Mouse (Mus musculus): Measurements from ENCODE around the gene Dnm2.
"Not testable (repeated sequence)": the region's sequence is repeated elsewhere in the genome, so short reads cannot be mapped to it uniquely, and the experiment has no call there.

The Dnm2 gene

GRCm38 (mm10) chr9:21456246-21456929 lies 31.7 kb downstream of the Dnm2 start:
- no peak for DNase-seq (ENCODE audit: low read depth, low spot score)

DNA sequence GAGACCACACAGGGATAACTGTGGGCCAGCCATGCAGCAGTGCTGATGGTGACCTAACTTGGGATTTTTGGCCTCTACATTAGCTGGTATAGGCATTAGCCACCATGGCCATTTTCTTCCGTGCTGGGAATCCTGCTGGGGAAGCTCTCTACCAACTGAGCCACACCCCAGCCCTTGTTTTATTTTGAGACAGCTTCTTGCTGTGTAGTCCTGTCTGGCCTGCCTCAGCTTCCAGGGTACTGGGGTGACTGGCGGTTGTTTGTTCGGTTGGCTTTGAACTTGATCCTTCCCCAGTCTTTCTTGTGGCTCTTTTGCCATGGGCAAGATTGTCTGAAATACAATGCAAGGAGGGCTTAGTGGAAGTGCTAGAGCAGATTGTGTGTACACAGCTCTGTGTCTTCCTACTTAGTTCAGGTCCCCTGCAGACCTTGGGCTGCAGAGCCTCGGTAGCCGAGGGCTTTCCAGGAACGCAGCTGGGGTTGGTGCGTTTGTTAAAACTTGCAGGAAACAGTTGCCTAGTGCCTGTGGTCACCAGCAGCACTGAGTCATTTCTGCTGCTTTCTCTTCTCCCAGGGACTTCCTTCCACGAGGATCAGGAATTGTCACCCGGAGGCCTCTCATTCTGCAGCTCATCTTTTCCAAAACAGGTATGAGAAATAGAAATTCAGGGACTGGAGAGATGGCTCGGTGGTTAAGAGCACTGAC lies 32.4 kb downstream of the Dnm2 start:
- DNase-seq (ENCODE audit: low read depth, low spot score): no peak

DNA sequence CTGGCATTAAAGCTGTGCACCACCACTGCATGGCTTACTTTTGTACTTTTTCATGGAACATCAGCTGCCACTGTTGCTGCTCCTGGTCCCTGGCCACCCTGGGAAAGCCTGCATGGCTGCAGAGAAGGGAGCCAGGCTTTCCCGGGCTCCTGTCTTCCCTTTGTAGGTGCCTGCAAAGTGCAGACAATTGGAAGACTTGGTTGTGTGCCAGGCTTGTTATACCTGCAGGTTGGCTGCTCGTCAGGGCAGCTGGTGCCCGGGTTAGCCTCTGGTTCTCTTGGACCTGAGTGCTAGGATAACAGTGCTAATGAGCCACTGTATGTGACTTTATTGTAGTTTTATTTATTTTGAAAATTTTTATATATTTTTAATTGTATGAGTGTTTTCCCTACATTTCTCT lies 34.1 kb downstream of the Dnm2 start:
- no peak for DNase-seq (ENCODE audit: low read depth, low spot score)

DNA sequence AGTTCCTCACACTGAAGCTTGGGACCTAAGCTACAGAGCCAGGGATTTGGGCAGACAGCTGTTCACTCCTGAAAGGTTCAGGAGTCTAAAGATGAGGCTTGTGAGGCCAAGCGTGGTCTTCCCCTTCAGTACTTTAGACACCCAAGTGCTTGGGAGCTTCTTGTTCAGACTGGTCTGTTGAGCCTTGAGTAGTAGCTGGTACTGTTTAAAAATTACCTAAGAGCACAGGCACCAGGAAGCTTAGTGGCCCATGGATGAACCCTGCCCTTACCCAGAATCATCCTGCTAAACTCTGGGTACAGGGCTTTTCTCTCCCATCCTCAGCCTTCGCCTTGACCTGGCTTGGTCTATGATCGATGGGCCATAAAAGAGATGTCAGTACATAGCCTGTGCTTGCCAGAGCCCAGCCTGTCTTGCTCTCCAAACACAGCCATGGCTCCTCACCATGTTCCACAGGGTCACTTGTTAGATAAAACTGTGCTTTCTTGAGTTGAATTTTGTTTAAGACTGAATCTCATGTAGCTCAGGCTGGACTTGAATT lies 35.8 kb downstream of the Dnm2 start:
- no peak for DNase-seq (ENCODE audit: low read depth, low spot score)

DNA sequence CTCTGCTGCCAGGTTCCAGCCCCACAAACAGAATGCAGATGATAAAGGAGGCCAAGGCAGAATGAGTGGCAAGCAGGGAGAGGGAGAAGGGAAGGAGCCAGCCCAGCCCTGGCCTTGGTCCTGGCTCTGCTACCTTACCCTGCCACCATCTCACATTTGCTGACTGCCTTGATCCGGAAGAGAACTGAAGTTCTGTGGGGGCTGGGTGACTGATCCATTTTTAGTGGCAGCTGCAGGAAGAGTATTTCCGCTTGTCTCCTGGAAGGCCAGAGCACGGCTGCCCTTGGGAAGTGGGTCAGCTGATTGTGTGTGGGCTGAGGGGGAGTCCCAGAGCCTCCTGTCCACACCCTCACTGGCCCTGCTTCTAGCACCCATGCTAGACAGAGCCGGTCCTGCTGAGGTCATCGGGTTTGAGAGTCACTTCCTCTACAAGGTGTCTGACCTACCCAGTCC lies 38.5 kb downstream of the Dnm2 start:
- DNase-seq (ENCODE audit: low read depth, low spot score): peak; percentile 49

- no peak for DNase-seq (ENCODE audit: low read depth, low spot score)
Measured at GRCm38 (mm10) chr9:21463766-21464564, 39.3 kb downstream of the Dnm2 start.

- not testable (repeated sequence) for DNase-seq (ENCODE audit: low read depth, low spot score)
Measured at GRCm38 (mm10) chr9:21464565-21464928, 39.8 kb downstream of the Dnm2 start.

DNA sequence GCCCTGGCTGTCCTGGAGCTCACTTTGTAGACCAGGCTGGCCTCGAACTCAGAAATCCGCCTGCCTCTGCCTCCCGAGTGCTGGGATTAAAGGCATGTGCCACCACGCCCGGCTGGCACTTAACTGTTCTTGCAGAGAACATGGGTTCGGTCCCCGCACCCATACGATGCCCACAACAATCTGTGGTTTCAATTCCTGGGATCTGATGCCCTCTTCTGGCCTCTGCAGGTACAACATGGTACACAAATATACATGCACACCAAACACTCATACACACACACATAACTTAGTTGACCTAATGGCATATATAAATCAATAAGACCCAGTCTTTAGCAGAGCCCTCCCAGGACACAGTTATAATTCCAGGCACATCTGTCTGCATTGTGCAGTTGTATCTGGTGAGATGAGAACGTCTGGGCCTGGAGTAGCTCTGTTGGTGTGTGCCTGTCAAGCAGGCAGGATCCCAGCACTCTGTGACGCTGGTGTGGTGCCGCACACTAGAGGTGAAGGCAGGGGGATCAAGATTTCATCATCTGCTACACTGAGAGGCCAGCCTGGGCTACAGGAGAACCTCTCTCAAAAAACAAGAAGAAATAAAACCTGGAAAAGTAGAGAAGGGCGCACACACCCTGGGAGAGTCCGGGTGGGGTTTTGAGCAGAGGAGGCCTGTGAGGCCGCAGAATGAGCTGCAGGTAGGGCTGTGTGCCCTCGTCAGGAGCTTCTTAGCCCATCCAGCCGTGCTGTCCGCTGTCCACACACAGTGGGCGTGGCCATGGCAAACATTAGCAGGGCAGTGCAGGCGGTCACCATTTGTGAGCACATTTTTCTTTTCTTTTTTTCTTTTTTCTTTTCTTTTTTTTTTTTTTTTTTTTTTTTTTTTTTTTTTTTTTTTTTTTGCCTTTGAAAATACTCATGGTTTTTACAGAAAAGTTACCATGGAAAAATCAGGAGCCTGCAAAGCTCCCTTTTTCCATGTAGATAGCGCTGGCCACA lies 44.6 kb downstream of the Dnm2 start:
- no peak for DNase-seq (ENCODE audit: low read depth, low spot score)

GRCm38 (mm10) chr9:21472913-21473312 lies 48.2 kb downstream of the Dnm2 start:
- peak; percentile 58 for DNase-seq (ENCODE audit: low read depth, low spot score)

- no peak for DNase-seq (ENCODE audit: low read depth, low spot score)
Measured at GRCm38 (mm10) chr9:21477707-21478106, 53.0 kb downstream of the Dnm2 start.

DNA sequence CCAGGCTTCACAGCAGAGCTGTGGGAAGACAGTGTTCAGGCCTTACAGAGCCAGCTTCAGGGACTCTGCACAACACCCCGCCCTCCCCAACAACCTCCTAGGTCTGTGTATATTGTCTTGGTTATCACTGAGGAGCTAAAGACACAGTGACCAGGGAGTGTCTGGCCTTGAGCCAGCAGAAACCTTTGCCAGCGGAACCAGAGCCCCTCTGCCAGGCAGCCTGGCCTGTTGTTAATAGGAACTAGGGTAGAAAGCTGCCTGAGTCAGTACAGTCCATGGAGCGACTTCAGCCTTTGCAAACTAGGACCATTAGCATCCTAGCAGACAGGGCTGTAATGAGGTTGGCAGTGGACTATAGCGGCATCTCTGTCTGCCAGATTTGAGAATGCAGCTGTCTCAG lies 59.4 kb downstream of the Dnm2 start:
- no peak for DNase-seq (ENCODE audit: low read depth, low spot score)

- DNase-seq (ENCODE audit: low read depth, low spot score): not testable (repeated sequence)
Measured at GRCm38 (mm10) chr9:21488246-21488645, 63.5 kb downstream of the Dnm2 start.

DNA sequence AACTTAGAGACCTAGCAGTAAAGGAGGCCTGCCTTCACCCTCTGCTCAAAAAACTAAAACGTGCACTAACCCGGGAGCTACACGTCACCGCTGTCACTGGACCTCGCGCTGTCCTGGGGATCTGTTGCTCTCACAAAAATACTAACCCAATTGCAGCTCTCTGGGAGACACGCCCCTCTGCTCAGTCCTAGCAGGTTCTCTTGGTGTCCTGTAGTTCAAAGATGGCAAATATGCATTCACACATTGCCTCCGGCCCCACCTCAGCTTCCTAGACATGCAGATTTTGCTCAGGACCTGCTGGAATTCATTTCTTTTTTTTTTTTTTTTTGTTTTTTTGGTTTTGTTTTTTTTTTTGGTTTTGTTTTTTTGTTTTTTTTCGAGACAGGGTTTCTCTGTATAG lies 66.0 kb downstream of the Dnm2 start:
- DNase-seq (ENCODE audit: low read depth, low spot score): no peak

DNA sequence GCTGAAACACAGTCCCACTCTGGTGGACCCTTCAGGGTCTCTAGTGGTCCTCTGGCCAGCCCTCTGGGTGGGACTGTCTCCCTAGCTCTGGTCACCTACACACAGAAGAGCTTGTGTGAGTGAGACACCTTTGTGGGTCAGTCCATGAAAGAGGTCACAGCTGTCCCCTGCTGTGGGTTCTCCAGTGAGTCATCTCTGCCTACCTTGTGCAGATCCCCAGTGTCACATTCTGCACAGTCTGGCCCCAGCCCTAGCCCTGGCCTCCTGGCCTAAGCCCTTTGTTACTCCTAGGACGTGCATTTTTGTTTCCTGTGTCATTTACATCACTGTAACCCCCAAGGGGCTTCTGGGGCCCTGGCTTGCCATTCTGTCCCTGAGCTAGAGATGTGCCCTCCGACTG lies 69.2 kb downstream of the Dnm2 start:
- DNase-seq (ENCODE audit: low read depth, low spot score): no peak

GRCm38 (mm10) chr9:21494726-21495125 lies 70.0 kb downstream of the Dnm2 start:
- peak; percentile 49 for DNase-seq (ENCODE audit: low read depth, low spot score)

- DNase-seq (ENCODE audit: low read depth, low spot score): no peak
Measured at GRCm38 (mm10) chr9:21496308-21497049, 71.8 kb downstream of the Dnm2 start.

DNA sequence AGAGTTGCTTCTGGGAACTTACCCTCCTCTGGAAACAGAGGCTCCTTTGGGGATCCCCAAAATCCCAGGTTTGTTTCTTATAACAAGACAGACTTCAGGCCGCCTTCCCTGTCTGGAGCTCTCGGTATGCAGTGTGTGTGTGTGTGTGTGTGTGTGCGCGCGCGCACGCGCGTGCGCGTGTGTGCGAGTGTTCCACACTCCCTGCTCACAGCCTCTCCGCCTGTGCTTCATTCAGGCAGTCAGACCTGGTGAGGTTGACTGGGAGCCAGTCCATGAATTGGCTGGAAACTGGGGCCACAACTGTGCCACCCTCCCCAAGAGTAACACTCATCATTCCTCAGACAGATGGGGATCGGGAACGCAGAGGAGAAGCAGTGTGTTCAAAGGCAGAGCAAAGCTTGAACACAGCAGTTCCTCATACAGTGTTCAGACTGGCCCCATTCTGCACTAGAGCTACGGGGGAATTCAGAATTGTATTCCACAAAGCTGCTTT lies 72.4 kb downstream of the Dnm2 start:
- peak; percentile 50 for DNase-seq (ENCODE audit: low read depth, low spot score)

GRCm38 (mm10) chr9:21497664-21498063 lies 73.0 kb downstream of the Dnm2 start:
- no peak for DNase-seq (ENCODE audit: low read depth, low spot score)

GRCm38 (mm10) chr9:21498284-21498902 lies 73.7 kb downstream of the Dnm2 start:
- no peak for DNase-seq (ENCODE audit: low read depth, low spot score)

DNA sequence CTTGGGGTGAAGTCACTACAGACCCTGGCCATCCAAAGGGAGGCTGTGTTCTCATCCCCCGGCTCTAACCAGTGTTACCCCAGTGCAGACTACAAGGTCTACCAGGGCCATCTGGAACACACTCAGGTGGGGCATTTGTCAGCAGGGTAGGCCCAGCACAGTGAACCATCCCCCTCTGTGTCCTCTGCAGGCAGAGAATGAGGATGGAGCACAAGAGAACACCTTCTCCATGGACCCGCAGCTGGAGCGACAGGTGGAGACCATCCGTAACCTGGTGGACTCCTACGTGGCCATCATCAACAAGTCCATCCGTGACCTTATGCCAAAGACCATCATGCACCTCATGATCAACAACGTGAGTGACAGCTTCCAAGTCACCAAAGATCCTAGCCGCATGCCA lies 78.6 kb downstream of the Dnm2 start:
- DNase-seq (ENCODE audit: low read depth, low spot score): no peak

All from telencephalon, adult 2 months (tissue).